In genomic region chr14:34868513-34869260, GRCm38 (mm10) we compare ENCODE assay signal across 34 mouse cellular contexts. TPM values are rescaled to one million over a fixed set of nuclear protein-coding genes. Genes with fewer than 3 reads are reported as not detected.
DNase-seq lines count a peak whose midpoint lies in the region; ATAC-seq and TF ChIP-seq lines count a peak whose summit lies in the region.
"Had no signal": no experiment of that assay in that cellular context is flagged by ENCODE, and none has a peak within 500 bp of the region (broad histone marks: within the 10 kb centered on the region; RNA-seq: fewer than 3 reads in every experiment).

No protein-coding gene starts in this region.

- H3K27ac ChIP-seq in hindbrain, embryonic 15.5 days (replicated peaks), result no peak overlapping the region
- H3K27ac ChIP-seq in hindbrain, embryonic 10.5 days, result no peak overlapping the region
- H3K27ac ChIP-seq in midbrain, postnatal 0 days (ENCODE audit: low read depth, low read length), result no peak overlapping the region
- no peak overlapping the region for H3K27ac ChIP-seq in kidney, embryonic 16.5 days (ENCODE audit: low read length)
- H3K27ac ChIP-seq: embryonic facial prominence, embryonic 15.5 days; heart, embryonic 10.5 days; heart, embryonic 15.5 days; limb, embryonic 13.5 days; lung, embryonic 15.5 days; midbrain, embryonic 12.5 days; stomach, postnatal 0 days had no signal

- 53% methylated on average over 6 of the region's 6 CpGs for WGBS in hindbrain, embryonic 15.5 days
- 84% methylated on average over 6 of the region's 6 CpGs for WGBS in hindbrain, embryonic 10.5 days
- 46% methylated on average over 6 of the region's 6 CpGs for WGBS in midbrain, postnatal 0 days
- 83% methylated on average over 6 of the region's 6 CpGs for WGBS in kidney, embryonic 16.5 days

- peak; percentile 51 to 62 for DNase-seq in cerebellum, postnatal 10 days
- DNase-seq in cerebellum, adult 9-11 months, result no peak
- DNase-seq in hindbrain, embryonic 10.5 days (ENCODE audit: low spot score), result no peak
- DNase-seq in brain, embryonic 14.5 days (ENCODE audit: low read depth), result peak; percentile 53
- DNase-seq in midbrain, postnatal 0 days (ENCODE audit: low spot score), result peak; percentile 71
- DNase-seq in adrenal gland, postnatal 36 days, result no peak
- DNase-seq: adrenal gland, adult 2 months; cerebellum, adult 9-10 months; gastrocnemius, postnatal 25 days; heart, adult 11 months; heart, postnatal 36 days; kidney, adult 11 months; right cerebral cortex, adult 18-20 months; spleen, adult 18-20 months; thymus, adult 18-20 months; thymus, postnatal 36 days had no signal

- no peak overlapping the region for H3K9ac ChIP-seq in hindbrain, embryonic 15.5 days
- H3K9ac ChIP-seq in midbrain, postnatal 0 days (replicated peaks; ENCODE audit: low read length, poor library complexity, severe bottlenecking), result no peak overlapping the region
- H3K9ac ChIP-seq in kidney, embryonic 16.5 days (replicated peaks; ENCODE audit: low read length), result no peak overlapping the region
- H3K9ac ChIP-seq: embryonic facial prominence, embryonic 15.5 days; heart, embryonic 15.5 days; limb, embryonic 13.5 days; lung, embryonic 15.5 days; midbrain, embryonic 12.5 days had no signal

- H3K4me1 ChIP-seq in hindbrain, embryonic 15.5 days (replicated peaks), result peaks cover 11% of the 10 kb centered on the region; the same call in 1 of the 2 replicates
- H3K4me1 ChIP-seq in hindbrain, embryonic 10.5 days (replicated peaks), result no peaks in the 10 kb centered on the region
- H3K4me1 ChIP-seq in midbrain, postnatal 0 days (ENCODE audit: insufficient read depth, low read length), result no peaks in the 10 kb centered on the region
- no peaks in the 10 kb centered on the region for H3K4me1 ChIP-seq in kidney, embryonic 16.5 days (ENCODE audit: insufficient read depth, low read length)
- H3K4me1 ChIP-seq: embryonic facial prominence, embryonic 15.5 days; heart, embryonic 10.5 days; heart, embryonic 15.5 days; limb, embryonic 13.5 days; lung, embryonic 15.5 days; midbrain, embryonic 12.5 days had no signal

- H3K36me3 ChIP-seq in hindbrain, embryonic 15.5 days, result no peaks in the 10 kb centered on the region
- H3K36me3 ChIP-seq in hindbrain, embryonic 10.5 days, result no peaks in the 10 kb centered on the region
- no peaks in the 10 kb centered on the region for H3K36me3 ChIP-seq in midbrain, postnatal 0 days (ENCODE audit: insufficient read depth, low read length)
- H3K36me3 ChIP-seq in kidney, embryonic 16.5 days (ENCODE audit: insufficient read depth, low read length), result no peaks in the 10 kb centered on the region
- H3K36me3 ChIP-seq: embryonic facial prominence, embryonic 15.5 days; heart, embryonic 10.5 days; heart, embryonic 15.5 days; limb, embryonic 13.5 days; lung, embryonic 15.5 days; midbrain, embryonic 12.5 days had no signal

- TF ChIP-seq CTCF in brain, embryonic 14.5 days (IDR thresholded peaks at IDR 0.05; ENCODE audit: borderline replicate concordance, extremely low read depth, insufficient read depth, insufficient read length), result no peak
- no peak for TF ChIP-seq CTCF in midbrain, postnatal 0 days (IDR thresholded peaks at IDR 0.05)

- TF ChIP-seq POLR2A in brain, embryonic 14.5 days (IDR thresholded peaks at IDR 0.05; ENCODE audit: borderline replicate concordance, extremely low read depth, insufficient read depth, insufficient read length, poor library complexity, severe bottlenecking), result no peak

- no peak overlapping the region for H3K4me2 ChIP-seq in hindbrain, embryonic 15.5 days
- no peak overlapping the region for H3K4me2 ChIP-seq in midbrain, postnatal 0 days (ENCODE audit: low read depth, low read length, poor library complexity, severe bottlenecking)
- no peak overlapping the region for H3K4me2 ChIP-seq in kidney, embryonic 16.5 days (replicated peaks; ENCODE audit: low read depth, low read length)
- H3K4me2 ChIP-seq: embryonic facial prominence, embryonic 15.5 days; heart, embryonic 15.5 days; limb, embryonic 13.5 days; liver, embryonic 11.5 days; lung, embryonic 15.5 days; midbrain, embryonic 12.5 days had no signal

- peak; percentile 73; the same call in 1 of the 2 replicates for ATAC-seq in hindbrain, embryonic 15.5 days (ENCODE audit: low FRiP score, low read depth)
- ATAC-seq in midbrain, postnatal 0 days (ENCODE audit: low FRiP score), result no peak
- ATAC-seq in kidney, embryonic 16.5 days (ENCODE audit: low FRiP score, low TSS enrichment), result no peak
- ATAC-seq: activated CD4-positive, CD25-positive, alpha-beta regulatory T cell, adult 4 months; forebrain, embryonic 14.5 days; inflammation-experienced regulatory T-cells, adult 6 months had no signal

- no peaks in the 10 kb centered on the region for H3K27me3 ChIP-seq in hindbrain, embryonic 15.5 days
- H3K27me3 ChIP-seq in hindbrain, embryonic 10.5 days (ENCODE audit: insufficient read depth, poor library complexity, severe bottlenecking), result no peaks in the 10 kb centered on the region
- no peaks in the 10 kb centered on the region for H3K27me3 ChIP-seq in midbrain, postnatal 0 days (ENCODE audit: insufficient read depth, low read length)
- H3K27me3 ChIP-seq in kidney, embryonic 16.5 days (ENCODE audit: insufficient read depth, low read length), result no peaks in the 10 kb centered on the region
- H3K27me3 ChIP-seq: embryonic facial prominence, embryonic 15.5 days; heart, embryonic 15.5 days; limb, embryonic 13.5 days; lung, embryonic 15.5 days; midbrain, embryonic 12.5 days had no signal

- H3K4me3 ChIP-seq in hindbrain, embryonic 15.5 days, result no peak overlapping the region
- H3K4me3 ChIP-seq in hindbrain, embryonic 10.5 days, result no peak overlapping the region
- no peak overlapping the region for H3K4me3 ChIP-seq in midbrain, postnatal 0 days (ENCODE audit: low read depth, low read length)
- H3K4me3 ChIP-seq in kidney, embryonic 16.5 days (ENCODE audit: low read length), result no peak overlapping the region
- H3K4me3 ChIP-seq: embryonic facial prominence, embryonic 15.5 days; heart, embryonic 10.5 days; heart, embryonic 15.5 days; limb, embryonic 13.5 days; lung, embryonic 15.5 days; midbrain, embryonic 12.5 days; myocyte had no signal

- H3K9me3 ChIP-seq in hindbrain, embryonic 15.5 days, result no peaks in the 10 kb centered on the region
- H3K9me3 ChIP-seq in hindbrain, embryonic 10.5 days, result no peaks in the 10 kb centered on the region
- no peaks in the 10 kb centered on the region for H3K9me3 ChIP-seq in midbrain, postnatal 0 days (ENCODE audit: low read length)
- H3K9me3 ChIP-seq in kidney, embryonic 16.5 days (ENCODE audit: low read length), result no peaks in the 10 kb centered on the region
- H3K9me3 ChIP-seq: embryonic facial prominence, embryonic 15.5 days; heart, embryonic 10.5 days; heart, embryonic 15.5 days; limb, embryonic 13.5 days; lung, embryonic 15.5 days; midbrain, embryonic 12.5 days had no signal

RNA-seq across cellular contexts. Expression of gene Grid1, which starts 48.8 kb away (rescaled TPM):
- 6.8 and 7.1 TPM in 2 replicates for polyA plus RNA-seq in hindbrain, embryonic 15.5 days (2015; fragmentation: Nextera tagmentation; extraction: Ambion mirVana)
- polyA plus RNA-seq in hindbrain, embryonic 10.5 days (2016; fragmentation: Nextera tagmentation; extraction: Ambion mirVana), result 0.10 and 0.42 TPM in 2 replicates
- polyA plus RNA-seq in brain, embryonic 14.5 days (2012; rRNA removed), result 7.3 and 14.8 TPM in 2 replicates
- 37.2 and 39.4 TPM in 2 replicates for total RNA-seq in midbrain, postnatal 0 days (2014; rRNA removed)
- polyA plus RNA-seq in midbrain, postnatal 0 days (2015; fragmentation: Nextera tagmentation; extraction: Ambion mirVana), result 9.1 and 10.5 TPM in 2 replicates
- 0.80 and 0.89 TPM in 2 replicates for polyA plus RNA-seq in kidney, embryonic 16.5 days (2015; fragmentation: Nextera tagmentation; extraction: Ambion mirVana)
- under 1 TPM; 0.17 to 0.30 TPM for total RNA-seq in adrenal gland, postnatal 36 days (2021)
- total RNA-seq: CH12.LX; gastrocnemius, adult 18-20 months; gastrocnemius, postnatal 25 days; megakaryocyte progenitor cell, adult 5-6 weeks; neutrophil, adult 5-6 weeks had no signal
- polyA plus RNA-seq: activated CD4-positive, CD25-positive, alpha-beta regulatory T cell, adult 4 months; inflammation-experienced regulatory T-cells, adult 6 months; myocyte had no signal

Comparison
In these comparisons a context has a peak if more than half of its experiments do, and no peak if none do; other contexts are left out.
1. DNase-seq: peak in cerebellum, postnatal 10 days (2 of 2), brain, embryonic 14.5 days (single experiment) and midbrain, postnatal 0 days (single experiment); none in cerebellum, adult 9-11 months (single experiment), hindbrain, embryonic 10.5 days (single experiment) and adrenal gland, postnatal 36 days (0 of 2).